Mouse (Mus musculus) bone marrow, adult 2 months (tissue): Measurements from ENCODE around the gene D8Ertd738e.

ENCODE experiments used
- CTCF ChIP-seq: fragments of 200-500 bp; IDR thresholded peaks from 2 replicates; pipeline ENCODE4 v1.5.1; 2011; ENCODE audit warnings: low read length, control low read depth; ENCODE audit not compliant: control insufficient read depth, insufficient read depth
- POLR2A ChIP-seq: fragments of 200-500 bp; IDR thresholded peaks from 2 replicates; pipeline ENCODE4 v1.6.1; 2011; ENCODE audit warnings: low read depth, mild to moderate bottlenecking, control low read depth, low read length, borderline replicate concordance; ENCODE audit not compliant: control insufficient read depth

DNA sequence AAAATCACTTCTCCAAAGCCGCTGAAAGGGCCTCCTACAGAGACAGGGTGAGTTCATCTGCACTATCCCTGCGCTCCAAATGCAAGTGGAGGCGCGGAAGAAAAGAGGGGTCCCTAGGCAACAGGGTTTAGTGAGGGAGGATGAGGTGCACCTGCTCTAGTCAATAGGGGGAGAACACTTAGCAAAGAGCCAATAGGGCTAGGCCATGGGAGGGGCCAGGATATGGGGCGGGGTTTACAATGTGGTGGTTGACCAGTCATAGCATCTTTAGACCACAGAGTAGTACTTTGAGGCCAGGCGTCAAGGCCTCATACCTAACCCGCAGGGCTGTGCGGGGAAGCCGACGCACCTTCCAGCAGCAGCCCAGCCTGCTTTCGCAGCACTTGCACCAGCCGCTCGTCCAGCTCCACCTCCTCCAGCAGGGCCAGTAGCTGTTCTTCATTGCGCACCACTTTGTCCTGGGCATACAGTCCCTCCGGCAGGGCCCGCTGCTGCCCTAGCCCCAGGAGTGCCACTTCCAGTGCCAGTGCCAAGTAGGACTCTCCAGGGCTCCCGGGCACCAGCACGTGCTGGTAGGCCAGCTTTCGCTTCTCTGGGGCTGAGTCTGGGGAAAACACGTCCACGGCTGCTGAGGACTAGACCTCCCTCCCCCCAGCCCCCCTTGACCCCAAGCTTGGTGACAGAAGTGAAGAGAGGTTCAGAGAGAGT is 26.0 kb downstream of the D8Ertd738e start:
- TF ChIP-seq POLR2A, result no peak
- TF ChIP-seq CTCF, result no peak
